Mouse (Mus musculus) spleen, postnatal 4 days (tissue): Measurements from ENCODE around the gene Srsx.
"Not testable (repeated sequence)": the region's sequence is repeated elsewhere in the genome, so short reads cannot be mapped to it uniquely, and the experiment has no call there.

Source experiments
- DNase-seq, 2 experiments: peaks; one replicate each; pipeline ENCODE4 v3.0.0; 2022; ENCODE audit warnings: low spot score in 2 of 2

The Srsx gene

DNA sequence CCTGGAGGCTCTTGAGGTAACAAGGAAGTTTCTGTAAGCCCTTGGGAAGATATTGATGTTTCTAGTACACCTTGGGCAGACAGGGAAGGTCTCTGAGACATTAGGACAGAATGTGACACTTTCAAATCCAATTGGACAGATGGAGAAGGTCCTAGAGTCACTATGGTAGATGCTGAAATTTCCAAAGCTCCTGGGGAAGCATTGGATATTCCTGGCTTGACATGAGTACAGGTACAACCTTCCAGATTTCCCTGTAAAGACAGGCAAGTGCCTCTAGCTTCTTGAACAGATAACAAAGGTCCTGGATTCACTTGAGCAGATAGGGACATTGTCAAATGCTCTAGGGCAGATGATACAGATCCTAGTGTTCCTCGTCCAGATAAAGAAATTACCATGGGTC is at the start of gene Srsx:
Gene Srsx (minus strand): TSS at position 101 of the 400 bp plus-strand sequence.
- DNase-seq: not testable (repeated sequence)

DNA sequence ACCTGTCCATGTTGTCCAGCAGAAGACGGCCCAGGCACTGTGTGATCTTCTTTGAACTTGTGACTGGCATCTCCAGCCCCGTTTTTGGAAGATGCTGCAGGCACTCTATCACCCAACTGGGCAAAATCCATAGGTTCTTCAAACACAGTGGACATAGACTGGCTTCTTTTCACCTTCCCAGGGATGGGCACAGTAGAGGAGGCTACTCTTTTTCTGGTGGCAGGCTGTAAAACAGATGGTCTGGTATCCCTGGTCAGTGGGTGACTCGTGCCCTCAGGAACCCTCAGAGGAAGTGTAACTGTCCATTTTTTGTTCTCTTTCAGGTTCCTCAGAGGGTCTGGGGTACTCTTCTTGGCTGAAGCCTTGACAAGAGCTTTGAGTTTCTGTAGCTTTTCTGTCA is 24.5 kb upstream of the Srsx start, which contains the start of gene Gm17577:
Gene Gm17577 (minus strand): TSS at position 101 of the 400 bp plus-strand sequence.
- DNase-seq: not testable (repeated sequence)
